Mouse (Mus musculus): ENCODE results near the gene Cmpk1. TPM values are rescaled to one million over a fixed set of nuclear protein-coding genes. Genes with fewer than 3 reads are reported as not detected.
A peak's percentile ranks its signal among the peaks of the same experiment; 100 is the strongest.

Gene Cmpk1
- polyA plus RNA-seq, 1 experiment from 2014 or later, result 91.2 TPM

DNA sequence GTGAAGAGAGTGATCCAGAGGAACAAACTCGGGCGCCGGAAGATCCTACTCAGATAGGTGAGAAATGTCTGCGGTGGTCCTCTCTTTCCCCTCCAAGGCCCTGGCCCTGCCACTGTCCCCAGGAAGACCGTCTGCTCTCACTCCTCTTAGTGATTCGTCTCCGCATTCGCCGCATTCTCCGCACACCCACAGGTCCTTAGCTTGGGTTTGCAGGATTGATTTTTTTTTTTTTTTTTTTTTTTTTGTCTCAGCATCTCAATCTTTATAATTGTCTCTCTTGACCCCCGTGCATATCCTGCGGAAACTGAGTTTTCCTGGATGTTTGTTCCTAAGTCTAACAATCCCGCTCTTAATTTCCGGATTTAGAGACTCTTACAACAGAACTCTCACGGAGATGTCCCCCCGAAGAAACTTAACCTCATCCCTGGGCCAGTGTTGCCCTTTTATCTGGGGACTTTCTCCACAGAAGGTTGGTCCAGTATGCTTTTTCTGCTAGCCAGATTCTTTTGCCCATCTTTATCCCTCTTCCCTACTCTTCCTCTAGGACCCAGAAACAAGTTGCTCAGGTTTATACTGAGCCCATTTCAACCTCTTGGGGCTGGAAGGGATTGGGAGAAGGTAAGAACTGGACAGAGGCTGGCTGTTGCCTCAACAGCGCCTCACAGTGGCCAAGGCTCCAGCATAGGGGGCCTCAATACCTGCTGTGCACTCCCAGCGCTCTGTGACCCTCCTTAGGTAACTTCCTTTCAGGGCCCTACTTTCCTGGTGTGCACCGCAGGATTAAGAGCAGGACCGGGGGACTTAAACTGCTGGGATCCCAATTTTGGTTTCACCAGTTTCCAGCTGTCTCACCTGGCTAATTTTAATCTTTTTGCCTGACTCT lies 77.2 kb downstream of the Cmpk1 start:
- peaks cover 27% of the 10 kb centered on the region for H3K4me1 ChIP-seq (replicated peaks)
- 2% methylated on average over 20 of the region's 20 CpGs for WGBS

More for the DNA sequence above, 77.2 kb downstream of the Cmpk1 start:
- Histone ChIP-seq H3K27ac (peak overlapping the region; percentile 84), H3K27me3 (ENCODE audit: insufficient read depth, poor library complexity, severe bottlenecking) (peaks cover 100% of the 10 kb centered on the region), H3K36me3 (no peaks in the 10 kb centered on the region), H3K9me3 (no peaks in the 10 kb centered on the region), H3K4me3 (peak overlapping the region; percentile 59)
- peak; percentile 71 for DNase-seq (ENCODE audit: low spot score)

Other genes with a start within 250 kb of the Cmpk1 start
- gene Gm12830, start 165.5 kb downstream of the Cmpk1 start, polyA plus RNA-seq (2016; fragmentation: Nextera tagmentation; extraction: Ambion mirVana), result not detected in 2 replicates
- 2.2 and 3.1 TPM in 2 replicates for gene Foxd2, start 78.4 kb downstream of the Cmpk1 start, polyA plus RNA-seq (2016; fragmentation: Nextera tagmentation; extraction: Ambion mirVana)
- gene Foxe3, start 61.2 kb downstream of the Cmpk1 start, polyA plus RNA-seq (2016; fragmentation: Nextera tagmentation; extraction: Ambion mirVana), result 0.18 and 0.51 TPM in 2 replicates
- 15.0 and 20.0 TPM in 2 replicates for gene Stil, start 12.9 kb upstream of the Cmpk1 start, polyA plus RNA-seq (2016; fragmentation: Nextera tagmentation; extraction: Ambion mirVana)
- 3.2 and 4.7 TPM in 2 replicates for gene Tal1, start 69.2 kb upstream of the Cmpk1 start, polyA plus RNA-seq (2016; fragmentation: Nextera tagmentation; extraction: Ambion mirVana)
- 8.1 and 12.5 TPM in 2 replicates for gene Pdzk1ip1, start 101.5 kb upstream of the Cmpk1 start, polyA plus RNA-seq (2016; fragmentation: Nextera tagmentation; extraction: Ambion mirVana)
- 0.40 and 0.82 TPM in 2 replicates for gene Cyp4x1, start 147.0 kb upstream of the Cmpk1 start, polyA plus RNA-seq (2016; fragmentation: Nextera tagmentation; extraction: Ambion mirVana)

All from hindbrain, embryonic 10.5 days (tissue).